Mouse (Mus musculus): ENCODE data around the gene Hace1.

The Hace1 gene

GRCm38 (mm10) chr10:45706849-45707248 lies 129.2 kb downstream of the Hace1 start:
- no peak for DNase-seq (ENCODE audit: low spot score)

- DNase-seq (ENCODE audit: low spot score) = peak; percentile 45
Measured at GRCm38 (mm10) chr10:45710848-45711247, 133.2 kb downstream of the Hace1 start.

- DNase-seq (ENCODE audit: low spot score) = no peak
Measured at GRCm38 (mm10) chr10:45711348-45711747, 133.7 kb downstream of the Hace1 start.
